Mouse (Mus musculus) neural tube, embryonic 11.5 days (tissue): ENCODE measurements around the gene Rest. TPM values are rescaled to one million over a fixed set of nuclear protein-coding genes. Genes with fewer than 3 reads are reported as not detected.

Experiments
- ATAC-seq: fragments of 200-750 bp; cut with Nextera tagmentation; 2 replicates; pipeline ENCODE4 v1.8.0; 2017; ENCODE audit warnings: moderate number of reproducible peaks, mild to moderate bottlenecking, moderate TSS enrichment, moderate library complexity; ENCODE audit not compliant: insufficient read depth, low FRiP score, low TSS enrichment
- DNase-seq: peaks from one replicate; pipeline ENCODE4 v3.0.0-alpha.2; 2015; ENCODE audit warnings: low spot score
- H3K27ac ChIP-seq: fragments of 300-500 bp; sonication (generic); 2 replicates; pipeline ENCODE4 v1.5.1; 2014; ENCODE audit warnings: low read depth, mild to moderate bottlenecking, low read length
- H3K27me3 ChIP-seq: fragments of 300-500 bp; sonication (generic); 2 replicates; pipeline ENCODE4 v1.6.1; 2014; ENCODE audit warnings: mild to moderate bottlenecking, low read length, mixed read lengths; ENCODE audit not compliant: control insufficient read depth, insufficient read depth
- H3K36me3 ChIP-seq: fragments of 300-500 bp; sonication (generic); 2 replicates; pipeline ENCODE4 v1.6.1; 2014; ENCODE audit warnings: mild to moderate bottlenecking, low read length, moderate library complexity, mixed read lengths; ENCODE audit not compliant: control insufficient read depth, insufficient read depth
- H3K4me1 ChIP-seq: fragments of 300-500 bp; sonication (generic); 2 replicates; pipeline ENCODE4 v1.6.1; 2014; ENCODE audit warnings: low read length, mixed read lengths; ENCODE audit not compliant: control insufficient read depth, insufficient read depth
- H3K4me2 ChIP-seq: fragments of 300-500 bp; sonication (generic); 2 replicates; pipeline ENCODE4 v1.6.1; 2014; ENCODE audit warnings: low read depth, mild to moderate bottlenecking, moderate library complexity
- H3K4me3 ChIP-seq: fragments of 300-500 bp; sonication (generic); 2 replicates; pipeline ENCODE4 v1.5.1; 2014; ENCODE audit warnings: low read depth, low read length
- H3K9ac ChIP-seq: fragments of 300-500 bp; sonication (generic); 2 replicates; pipeline ENCODE4 v1.6.1; 2014; ENCODE audit warnings: mild to moderate bottlenecking, low read length
- H3K9me3 ChIP-seq: fragments of 300-500 bp; sonication (generic); 2 replicates; pipeline ENCODE4 v1.6.1; 2016; ENCODE audit warnings: low read length; ENCODE audit not compliant: control insufficient read depth
- WGBS: fragments of 180-500 bp; shearing (Covaris S2); extraction: QIAGEN DNeasy Blood & Tissue Kit; methylation state at CpG from one replicate; pipeline ENCODE4 v1.1.7; 2014; 5-methylcytosine and 5-hydroxymethylcytosine counted together
- polyA plus RNA-seq: library from polyadenylated mRNA; unstranded; fragments of >200 nt; fragmentation: Nextera tagmentation; extraction: Ambion mirVana; gene quantifications from 2 replicates; pipeline ENCODE4 v1.2.1, GENCODE M21; 2014

Rest gene
- polyA plus RNA-seq, 1 experiment from 2014 or later = 25.0 TPM

DNA sequence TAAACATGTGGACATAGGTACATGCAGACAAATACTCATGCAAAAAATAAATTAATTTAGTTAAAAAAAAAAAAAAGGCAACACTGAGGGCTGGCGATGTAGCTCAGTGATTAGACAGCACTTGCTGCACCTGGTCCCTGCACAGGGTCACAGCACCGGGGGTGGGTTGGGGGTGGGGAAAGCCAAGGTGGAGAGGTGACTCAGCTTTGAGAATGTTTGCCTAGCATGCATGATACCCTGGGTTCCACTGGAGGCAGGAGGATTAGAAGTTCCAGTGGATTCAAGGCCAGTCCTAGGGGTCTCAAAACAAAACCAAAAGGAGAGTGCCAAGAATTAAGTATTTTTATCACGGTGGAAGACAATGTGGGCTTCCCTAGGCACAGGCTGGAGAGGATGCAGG, 7.7 kb upstream of the Rest start:
- Histone ChIP-seq H3K36me3 (no peaks in the 10 kb centered on the region), H3K9ac (no peak overlapping the region), H3K4me1 (no peaks in the 10 kb centered on the region; the same call in 1 of the 2 replicates), H3K27me3 (no peaks in the 10 kb centered on the region), H3K4me2 (no peak overlapping the region), H3K9me3 (no peaks in the 10 kb centered on the region), H3K27ac (no peak overlapping the region), H3K4me3 (no peak overlapping the region)
- no peak for ATAC-seq
- WGBS = 90% methylated on average over 3 of the region's 3 CpGs
- DNase-seq = no peak

DNA sequence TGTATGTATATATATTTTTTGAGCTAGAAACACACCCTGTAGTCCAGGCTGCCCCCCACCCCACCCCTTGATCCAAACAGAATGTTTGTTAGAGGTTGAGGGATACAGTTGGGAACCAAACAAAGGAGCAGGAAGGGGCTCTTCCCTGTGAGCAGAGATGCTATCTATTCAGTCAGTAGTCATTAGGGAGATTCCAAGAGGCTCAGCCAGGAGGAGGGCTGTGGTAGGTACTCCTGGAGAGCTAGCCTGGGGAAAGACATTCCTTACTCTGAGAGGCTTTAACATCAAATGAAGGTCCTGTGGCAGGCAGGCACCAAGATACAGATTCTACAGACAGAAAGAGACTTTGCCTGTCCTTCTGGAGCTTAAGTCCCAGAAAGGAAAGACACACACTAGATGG, 6.0 kb upstream of the Rest start:
- H3K27me3 ChIP-seq = no peaks in the 10 kb centered on the region
- H3K9ac ChIP-seq = no peak overlapping the region
- no peaks in the 10 kb centered on the region; the same call in 1 of the 2 replicates for H3K4me1 ChIP-seq
- H3K27ac ChIP-seq = no peak overlapping the region
- no peaks in the 10 kb centered on the region for H3K9me3 ChIP-seq
- no peaks in the 10 kb centered on the region for H3K36me3 ChIP-seq
- no peak for DNase-seq
- no peak for ATAC-seq
- no peak overlapping the region for H3K4me2 ChIP-seq
- H3K4me3 ChIP-seq = no peak overlapping the region

- Histone ChIP-seq H3K9me3 (no peaks in the 10 kb centered on the region), H3K36me3 (no peaks in the 10 kb centered on the region), H3K4me1 (no peaks in the 10 kb centered on the region; the same call in 1 of the 2 replicates), H3K9ac (no peak overlapping the region), H3K27ac (no peak overlapping the region), H3K27me3 (no peaks in the 10 kb centered on the region), H3K4me2 (no peak overlapping the region), H3K4me3 (no peak overlapping the region)
- DNase-seq = no peak
- 64% methylated on average over 6 of the region's 6 CpGs for WGBS
- ATAC-seq = no peak
These were observed 5.2 kb upstream of the Rest start for GRCm38 (mm10) chr5:77260141-77260540.

- Histone ChIP-seq H3K4me2 (no peak overlapping the region), H3K4me1 (no peaks in the 10 kb centered on the region; the same call in 1 of the 2 replicates), H3K9me3 (no peaks in the 10 kb centered on the region), H3K27ac (no peak overlapping the region), H3K9ac (no peak overlapping the region), H3K36me3 (no peaks in the 10 kb centered on the region), H3K27me3 (no peaks in the 10 kb centered on the region), H3K4me3 (no peak overlapping the region)
- DNase-seq (no peak), ATAC-seq (no peak)
- 86% methylated on average over 4 of the region's 4 CpGs for WGBS
These were observed 4.2 kb upstream of the Rest start for GRCm38 (mm10) chr5:77261137-77261536.

DNA sequence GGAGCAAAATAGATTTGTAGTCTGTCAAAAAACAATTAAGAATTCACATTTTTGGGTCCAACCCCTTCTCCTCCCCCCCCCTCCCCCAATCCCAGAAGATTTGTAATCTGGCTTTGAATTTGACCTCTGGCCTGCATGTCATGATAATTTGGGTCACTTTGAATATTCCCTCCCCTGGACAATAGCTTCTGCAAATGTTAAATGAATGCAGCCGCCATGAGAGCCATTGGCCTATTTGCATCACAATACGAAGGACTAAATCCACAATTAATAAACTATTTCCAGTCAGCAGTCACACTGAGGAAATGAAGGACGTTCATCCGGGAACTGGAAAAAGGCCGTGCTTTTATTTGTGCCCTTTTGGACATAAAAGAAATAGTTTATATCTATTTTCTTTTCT, 3.2 kb upstream of the Rest start:
- Histone ChIP-seq H3K27me3 (no peaks in the 10 kb centered on the region), H3K36me3 (no peaks in the 10 kb centered on the region), H3K9ac (no peak overlapping the region), H3K4me1 (no peaks in the 10 kb centered on the region; the same call in 1 of the 2 replicates), H3K9me3 (no peaks in the 10 kb centered on the region), H3K4me3 (no peak overlapping the region), H3K4me2 (no peak overlapping the region), H3K27ac (no peak overlapping the region)
- WGBS = 34% methylated on average over 5 of the region's 5 CpGs
- no peak for DNase-seq
- no peak for ATAC-seq

DNA sequence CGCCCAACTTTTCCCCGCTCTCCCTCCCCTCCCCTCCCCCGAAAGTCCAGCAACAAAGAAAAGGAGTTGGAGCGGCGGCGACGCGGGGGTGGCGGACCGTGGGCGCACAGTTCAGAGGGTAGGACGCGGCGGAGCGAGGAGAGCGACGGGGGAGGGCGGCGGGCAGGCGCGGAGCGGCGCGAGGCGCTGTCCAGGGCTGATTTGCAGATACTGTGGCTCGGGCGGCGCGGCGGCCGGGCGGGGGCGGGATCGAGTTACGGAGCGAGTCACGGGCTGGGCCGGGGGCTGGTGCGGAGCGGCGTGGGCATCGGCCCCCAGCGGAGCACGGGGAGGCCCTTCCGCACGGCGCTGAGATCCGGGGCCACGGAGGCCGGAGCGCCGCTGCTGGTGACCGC, 377 bp downstream of the Rest start:
- H3K27me3 ChIP-seq = no peaks in the 10 kb centered on the region
- no peaks in the 10 kb centered on the region for H3K9me3 ChIP-seq
- no peaks in the 10 kb centered on the region; the same call in 1 of the 2 replicates for H3K4me1 ChIP-seq
- DNase-seq (peak; percentile 79), ATAC-seq (peak; percentile 80)
- H3K4me3 ChIP-seq = peak overlapping the region; percentile 98
- H3K9ac ChIP-seq = peak overlapping the region; percentile 96
- H3K4me2 ChIP-seq = peak overlapping the region; percentile 53
- peak overlapping the region; percentile 94 for H3K27ac ChIP-seq
- WGBS = 0% methylated on average over 34 of the region's 53 CpGs
- H3K36me3 ChIP-seq = peaks cover 12% of the 10 kb centered on the region

DNA sequence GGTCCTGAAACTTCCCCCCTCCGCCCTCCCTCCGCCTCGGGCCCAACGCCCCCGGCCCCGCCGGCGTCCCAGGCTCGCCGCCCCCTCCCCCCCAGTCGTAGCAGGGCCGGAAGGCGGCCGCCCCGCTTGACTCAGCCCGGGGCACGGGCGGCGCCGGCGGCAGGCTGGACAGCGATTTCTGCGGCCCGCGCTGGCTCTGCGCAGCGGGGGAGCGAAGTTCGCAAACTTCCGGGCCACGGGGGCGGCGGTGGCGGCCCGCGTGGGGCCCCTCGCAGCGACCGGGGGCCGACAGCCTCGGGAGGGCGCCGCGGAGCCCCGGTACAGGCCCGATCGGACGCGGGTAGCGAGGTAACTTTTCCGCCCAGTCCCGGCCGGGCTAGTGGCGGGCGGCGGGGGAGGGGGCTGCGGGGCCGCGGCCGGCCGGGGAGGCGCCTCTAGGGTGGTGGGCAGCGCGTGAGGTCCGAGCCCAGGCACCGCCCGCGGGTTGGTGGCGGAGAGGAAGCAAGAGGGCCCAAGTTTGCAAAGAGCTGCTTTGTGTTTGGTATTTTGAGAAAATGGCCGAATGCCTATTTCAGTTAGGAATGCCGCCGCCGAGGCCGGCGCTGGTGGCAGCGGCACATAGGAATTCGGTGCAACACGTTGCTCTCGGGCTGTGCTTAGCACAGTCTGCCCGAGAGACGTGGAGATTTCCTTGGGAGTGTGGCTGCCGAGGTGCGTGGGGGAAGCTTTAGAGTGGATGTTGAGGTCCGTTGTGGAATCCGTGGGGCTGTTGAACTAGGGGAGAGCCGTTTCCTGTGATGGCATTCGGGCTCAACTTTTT, 985 bp downstream of the Rest start:
- H3K4me3 ChIP-seq = peak overlapping the region; percentile 98
- DNase-seq = peak; percentile 71
- peak; percentile 59 for ATAC-seq
- peaks cover 13% of the 10 kb centered on the region for H3K36me3 ChIP-seq
- H3K27ac ChIP-seq = peak overlapping the region; percentile 94
- H3K27me3 ChIP-seq = no peaks in the 10 kb centered on the region
- WGBS = 0% methylated on average over 63 of the region's 87 CpGs
- H3K4me1 ChIP-seq = no peaks in the 10 kb centered on the region; the same call in 1 of the 2 replicates
- peak overlapping the region; percentile 96 for H3K9ac ChIP-seq
- H3K9me3 ChIP-seq = no peaks in the 10 kb centered on the region
- H3K4me2 ChIP-seq = peak overlapping the region; percentile 53

- Histone ChIP-seq H3K27ac (peak overlapping the region; percentile 94; the same call in 1 of the 2 replicates), H3K36me3 (peaks cover 15% of the 10 kb centered on the region), H3K27me3 (no peaks in the 10 kb centered on the region), H3K4me1 (no peaks in the 10 kb centered on the region; the same call in 1 of the 2 replicates), H3K9ac (peak overlapping the region; percentile 96), H3K4me3 (peak overlapping the region; percentile 98), H3K4me2 (peak overlapping the region; percentile 53), H3K9me3 (no peaks in the 10 kb centered on the region)
- ATAC-seq = no peak
- WGBS = 3% methylated on average over 11 of the region's 11 CpGs
- no peak for DNase-seq
These were observed 1.7 kb downstream of the Rest start for GRCm38 (mm10) chr5:77266886-77267401.

- Histone ChIP-seq H3K4me1 (no peaks in the 10 kb centered on the region), H3K9ac (no peak overlapping the region), H3K36me3 (peaks cover 15% of the 10 kb centered on the region), H3K4me3 (peak overlapping the region; percentile 98), H3K27ac (no peak overlapping the region), H3K9me3 (no peaks in the 10 kb centered on the region), H3K27me3 (no peaks in the 10 kb centered on the region), H3K4me2 (peak overlapping the region; percentile 53)
- DNase-seq (no peak), ATAC-seq (no peak)
- WGBS = 68% methylated on average over 4 of the region's 4 CpGs
These were observed 2.1 kb downstream of the Rest start for GRCm38 (mm10) chr5:77267441-77267840.
